Mouse (Mus musculus) thymus, postnatal 0 days (tissue): ENCODE measurements around the gene E130114P18Rik. TPM values are rescaled to one million over a fixed set of nuclear protein-coding genes. Genes with fewer than 3 reads are reported as not detected.

ENCODE experiments used
- DNase-seq: peaks from one replicate; pipeline ENCODE4 v3.0.0-alpha.2; 2015; ENCODE audit warnings: low spot score
- polyA plus RNA-seq: library from polyadenylated mRNA; unstranded; fragments of >200 nt; fragmentation: Nextera tagmentation; extraction: Ambion mirVana; gene quantifications from 2 replicates; pipeline ENCODE4 v1.2.1, GENCODE M21; 2015

E130114P18Rik gene
- polyA plus RNA-seq, 1 experiment from 2014 or later: 0.79 TPM

DNA sequence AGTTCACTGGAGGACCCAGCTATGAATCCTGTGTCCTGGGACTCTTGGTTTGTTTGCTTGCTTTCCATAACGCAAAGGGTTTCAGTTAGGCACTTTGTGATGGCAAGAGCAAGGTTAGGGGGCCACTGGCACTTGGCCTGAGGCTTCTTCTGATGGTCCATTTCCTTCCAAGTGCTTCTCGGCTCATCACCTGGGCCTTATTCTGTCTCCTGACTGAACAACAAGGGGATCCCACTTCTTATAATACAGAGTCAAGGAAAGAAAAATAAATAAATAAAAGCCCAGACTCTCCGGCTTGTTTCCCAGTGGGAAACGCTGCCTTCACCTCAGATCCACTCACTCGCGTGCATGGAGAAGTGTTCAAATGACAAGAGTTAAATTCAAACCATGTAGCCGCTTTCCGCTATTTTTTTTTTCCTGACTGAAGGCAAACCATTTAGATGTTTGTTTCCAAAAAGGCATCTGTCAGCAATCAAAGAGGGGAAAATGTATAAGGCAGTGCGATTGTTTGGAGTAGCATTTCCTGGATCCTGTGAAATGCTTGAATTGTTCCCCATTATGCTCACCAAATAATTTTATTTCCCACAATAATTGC, 199.2 kb downstream of the E130114P18Rik start:
- DNase-seq: no peak

DNA sequence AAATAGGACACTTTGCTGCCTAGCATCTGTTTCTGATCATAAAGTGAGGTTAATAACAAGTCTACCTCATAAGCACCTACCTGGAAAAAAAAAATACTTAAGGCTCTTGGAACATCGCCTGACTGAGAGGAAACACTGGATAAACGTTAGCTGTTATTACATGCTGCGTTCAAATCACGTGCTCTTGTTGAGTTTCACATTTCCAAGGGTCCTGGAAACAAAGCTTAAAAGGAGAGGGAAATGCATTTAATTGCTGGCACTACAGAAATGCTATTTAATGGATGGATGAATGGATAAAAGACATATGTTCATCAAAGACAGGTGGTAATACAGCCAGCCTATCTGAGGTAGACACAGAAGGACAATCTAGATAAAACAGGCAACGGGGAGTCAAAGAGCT, 200.4 kb downstream of the E130114P18Rik start:
- no peak for DNase-seq

DNA sequence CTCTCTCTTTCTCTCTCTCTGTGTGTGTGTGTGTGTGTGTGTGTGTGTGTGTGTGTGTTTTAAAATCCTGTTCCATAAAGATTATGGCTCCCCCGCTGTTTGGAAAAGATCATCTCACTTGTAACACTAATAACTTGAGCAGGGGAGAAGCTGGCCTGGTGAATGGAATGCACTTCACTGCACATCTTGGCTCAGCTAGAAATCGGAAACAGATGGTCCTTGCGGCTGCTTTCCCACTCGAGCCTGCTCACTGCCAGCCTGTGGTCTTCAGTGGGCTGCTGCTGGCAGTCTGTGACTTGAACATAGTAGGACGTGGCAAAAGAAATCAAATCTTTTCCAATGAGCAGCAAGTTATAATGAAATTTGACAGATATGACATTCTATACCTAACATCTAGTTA, 202.4 kb downstream of the E130114P18Rik start:
- no peak for DNase-seq

DNA sequence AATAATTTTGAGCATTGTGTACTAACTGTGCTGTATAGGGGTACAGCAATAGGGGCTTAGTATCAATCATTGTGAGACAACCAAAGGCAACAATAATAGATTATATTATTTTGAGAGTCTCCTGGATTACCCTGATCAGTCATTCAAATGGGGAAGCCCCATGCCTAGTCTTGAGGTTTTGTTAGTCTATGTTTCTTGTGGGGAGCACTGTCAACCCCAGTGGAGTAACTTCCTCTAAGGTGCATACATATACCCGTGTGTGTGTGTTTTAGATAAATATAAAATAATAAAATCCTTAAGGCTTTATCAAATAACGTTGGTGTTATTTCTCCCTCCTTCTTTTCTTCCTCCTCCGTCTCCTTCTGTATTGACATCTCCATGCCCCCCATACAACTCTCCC, 208.6 kb downstream of the E130114P18Rik start:
- DNase-seq: no peak

DNA sequence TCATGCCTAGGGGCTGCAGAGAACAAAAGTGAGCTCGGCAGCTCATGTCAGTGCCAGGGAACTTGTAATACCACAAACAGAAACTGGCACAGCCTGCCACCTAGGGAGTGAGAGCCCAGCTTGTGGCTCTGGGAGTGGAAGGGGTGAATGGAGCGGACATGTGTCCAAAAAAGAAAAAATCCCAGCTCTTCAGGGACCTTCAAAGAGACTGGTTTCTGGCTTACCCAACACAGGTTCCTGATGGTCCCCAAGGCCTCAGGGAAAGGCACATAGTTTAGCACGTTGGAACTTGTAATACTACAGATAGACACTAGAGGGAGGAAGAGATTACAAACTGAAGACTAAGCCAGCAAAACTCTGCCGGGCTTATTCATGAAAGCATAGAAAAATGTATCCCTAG, 213.2 kb downstream of the E130114P18Rik start:
- peak; percentile 63 for DNase-seq

DNA sequence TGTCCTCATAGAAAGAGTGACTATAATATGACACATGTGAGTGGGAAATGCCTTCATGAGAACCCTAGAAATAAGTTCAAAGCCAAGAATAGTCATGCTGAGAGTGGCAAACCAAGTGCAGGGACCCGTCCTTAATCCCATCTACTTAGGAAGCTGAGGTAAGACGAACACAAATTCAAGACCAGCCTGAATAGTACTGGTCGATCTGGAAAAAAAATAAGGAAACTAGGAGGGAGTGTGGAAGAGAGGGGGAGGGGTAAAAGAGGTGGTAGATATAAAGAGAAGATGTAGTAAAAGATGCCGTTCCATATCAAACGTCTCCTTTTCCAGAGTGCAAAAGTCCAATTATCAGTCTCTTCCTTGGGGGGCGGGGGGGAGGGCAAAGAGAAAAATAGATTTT, 213.7 kb downstream of the E130114P18Rik start:
- no peak for DNase-seq

DNA sequence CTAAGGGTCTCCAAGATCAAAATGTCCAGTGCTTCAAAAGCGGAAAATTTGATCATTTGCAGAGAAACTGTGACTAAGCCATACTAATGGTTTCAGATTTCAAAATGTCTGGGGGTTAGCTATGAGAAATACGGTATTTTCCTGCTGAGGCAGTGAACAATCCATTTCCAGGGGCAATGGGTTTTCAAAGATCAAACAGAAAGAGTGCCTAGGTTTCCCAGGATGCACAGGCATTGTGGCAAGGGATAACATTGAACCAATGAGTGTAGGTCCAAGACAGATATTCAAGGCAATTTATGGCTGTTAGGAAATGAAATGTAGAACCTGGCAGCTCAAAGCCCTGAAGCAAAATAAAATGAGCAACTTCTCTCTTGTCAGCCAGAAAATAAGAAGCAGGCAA, 220.3 kb downstream of the E130114P18Rik start:
- DNase-seq: no peak

DNA sequence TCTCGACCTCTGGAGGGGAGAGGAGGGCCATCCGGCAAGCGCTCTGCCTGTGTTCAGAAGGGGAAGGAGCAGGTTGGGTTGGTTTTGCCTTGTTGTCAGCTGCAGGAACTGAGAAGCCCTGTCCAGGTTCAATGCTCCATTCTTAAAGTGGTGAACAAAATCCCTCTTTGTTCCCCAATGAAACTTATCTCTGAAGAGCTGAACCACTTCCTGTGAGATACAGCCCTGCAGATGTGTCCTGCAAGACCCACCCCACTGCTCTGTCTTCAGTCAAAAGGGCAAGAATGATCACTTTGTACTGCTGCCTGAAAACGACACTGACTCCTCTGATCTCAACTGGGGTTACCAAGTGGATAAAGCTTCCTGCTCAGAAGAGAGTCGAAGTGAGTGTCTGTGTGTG, 233.9 kb downstream of the E130114P18Rik start:
- peak; percentile 3 for DNase-seq

DNA sequence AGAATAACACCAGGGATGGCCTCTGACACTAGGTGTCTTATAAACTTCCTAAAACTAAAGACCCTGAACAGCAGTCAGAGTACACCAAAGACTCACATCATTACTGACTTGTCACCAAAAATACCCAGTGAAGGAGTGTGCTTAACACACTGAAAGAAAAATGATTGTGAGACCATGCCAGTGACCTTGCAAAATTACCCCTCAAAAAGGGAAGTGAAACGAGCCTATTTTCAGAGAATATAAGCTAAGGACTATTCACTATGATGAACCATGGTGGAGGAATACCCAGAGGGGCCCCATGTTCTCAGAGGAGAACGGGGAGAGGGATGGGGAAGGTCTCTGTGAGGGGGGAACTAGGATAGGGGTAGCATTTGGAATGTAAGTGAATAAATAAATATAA, 245.8 kb downstream of the E130114P18Rik start:
- no peak for DNase-seq

DNA sequence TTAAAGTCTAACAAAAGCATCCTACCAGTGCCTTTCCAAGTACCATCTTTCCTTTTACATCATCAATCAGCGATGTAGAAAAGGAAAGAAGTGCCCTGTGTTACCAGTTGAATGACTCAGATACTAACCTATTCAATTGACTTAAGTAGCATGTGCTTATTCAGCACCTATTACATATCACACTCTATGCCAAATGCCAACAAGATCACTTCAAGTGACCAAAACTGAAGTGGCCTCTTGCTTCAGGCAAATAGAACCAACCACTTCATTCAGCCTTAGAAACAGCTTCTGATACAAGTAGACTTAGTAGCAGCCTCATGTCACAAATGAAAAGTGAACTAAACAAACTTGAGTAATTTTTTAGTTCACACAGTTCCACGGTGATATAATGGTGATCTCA, 249.4 kb downstream of the E130114P18Rik start:
- no peak for DNase-seq

Other genes with a start within 250 kb of the E130114P18Rik start
- gene Nfia, start 5.3 kb downstream of the E130114P18Rik start, polyA plus RNA-seq: 16.5 and 18.7 TPM in 2 replicates